Mouse (Mus musculus): ENCODE data around the gene Ubxn7.

Gene Ubxn7

GRCm38 (mm10) chr16:32434691-32435090 is 102.6 kb downstream of the Ubxn7 start:
- no peak for DNase-seq

- DNase-seq, result no peak
These were observed 104.6 kb downstream of the Ubxn7 start for GRCm38 (mm10) chr16:32436657-32437056.

- DNase-seq, result no peak
These were observed 105.2 kb downstream of the Ubxn7 start for GRCm38 (mm10) chr16:32437266-32437665.

DNA sequence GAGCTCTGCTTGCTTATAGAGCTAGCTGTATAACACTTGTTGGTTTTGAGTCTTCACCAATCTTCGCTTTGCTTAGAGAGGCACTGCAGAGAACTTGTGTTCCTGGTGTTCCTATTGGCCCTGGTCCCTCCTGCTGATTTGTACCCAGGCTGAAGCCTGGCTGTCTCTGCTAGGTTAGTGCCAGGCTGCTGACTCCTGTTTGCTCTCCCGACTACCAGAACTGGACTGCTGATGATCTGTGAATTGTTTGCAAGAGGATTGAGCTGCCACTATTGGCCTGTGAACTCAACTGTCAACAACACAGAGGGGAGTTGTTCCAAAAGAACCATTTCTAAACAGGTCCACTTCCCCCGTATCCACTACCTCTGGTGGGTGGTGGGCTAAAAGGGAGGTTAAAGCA is 109.4 kb downstream of the Ubxn7 start:
- DNase-seq, result no peak
